Mouse (Mus musculus) heart, postnatal 25 days (tissue): ENCODE data around the gene Vav2. TPM values are rescaled to one million over a fixed set of nuclear protein-coding genes. Genes with fewer than 3 reads are reported as not detected.

Source experiments
- DNase-seq: peaks from one replicate; pipeline ENCODE4 v3.0.0; 2022; ENCODE audit warnings: low spot score
- intact Hi-C: fragments of 180-260 bp; cut with DNase I; formaldehyde crosslinking; loops from one replicate; pipeline ENCODE4 v1.15.1; 2025
- total RNA-seq, 2 experiments: library from RNA; stranded (reverse); gene quantifications; 2 replicates each; pipeline ENCODE4 v1.2.3; 2021

The Vav2 gene
- total RNA-seq, 2 experiments from 2014 or later = 12.7 to 13.6 TPM

GRCm38 (mm10) chr2:27412245-27412800, 14.5 kb downstream of the Vav2 start:
- intact Hi-C loops = no loop called here
- no peak for DNase-seq

GRCm38 (mm10) chr2:27411688-27412174, 15.1 kb downstream of the Vav2 start:
- no peak for DNase-seq
- intact Hi-C loops = no loop called here

GRCm38 (mm10) chr2:27410518-27411140, 16.2 kb downstream of the Vav2 start:
- intact Hi-C loops = no loop called here

GRCm38 (mm10) chr2:27408194-27408593, 18.6 kb downstream of the Vav2 start:
- intact Hi-C loops = no loop called here
- no peak for DNase-seq

More at GRCm38 (mm10) chr2:27410518-27411140, 16.2 kb downstream of the Vav2 start:
- no peak for DNase-seq

- no peak for DNase-seq
- intact Hi-C loops = no loop called here
Observed at GRCm38 (mm10) chr2:27406928-27407327, 19.9 kb downstream of the Vav2 start.

GRCm38 (mm10) chr2:27405094-27405884, 21.5 kb downstream of the Vav2 start:
- DNase-seq = no peak
- intact Hi-C loops = no loop called here

GRCm38 (mm10) chr2:27404375-27405093, 22.3 kb downstream of the Vav2 start:
- no peak for DNase-seq
- intact Hi-C loops = no loop called here

- intact Hi-C loops = no loop called here
- DNase-seq = no peak
Observed at GRCm38 (mm10) chr2:27401544-27401943, 25.3 kb downstream of the Vav2 start.

GRCm38 (mm10) chr2:27400083-27400482, 26.8 kb downstream of the Vav2 start:
- no peak for DNase-seq
- intact Hi-C loops = no loop called here

GRCm38 (mm10) chr2:27396656-27397440, 30.0 kb downstream of the Vav2 start:
- intact Hi-C loops = no loop called here
- DNase-seq = no peak

- DNase-seq = no peak
- intact Hi-C loops = no loop called here
Observed at GRCm38 (mm10) chr2:27394158-27394832, 32.5 kb downstream of the Vav2 start.

- intact Hi-C loops = no loop called here
Observed at GRCm38 (mm10) chr2:27392278-27392677, 34.6 kb downstream of the Vav2 start.

GRCm38 (mm10) chr2:27390775-27391174, 36.1 kb downstream of the Vav2 start:
- no peak for DNase-seq
- intact Hi-C loops = no loop called here

More at GRCm38 (mm10) chr2:27392278-27392677, 34.6 kb downstream of the Vav2 start:
- DNase-seq = peak; percentile 50

- intact Hi-C loops = no loop called here
- no peak for DNase-seq
Observed at GRCm38 (mm10) chr2:27390325-27390724, 36.5 kb downstream of the Vav2 start.

GRCm38 (mm10) chr2:27389272-27390162, 37.3 kb downstream of the Vav2 start:
- no peak for DNase-seq
- intact Hi-C loops = no loop called here

GRCm38 (mm10) chr2:27387209-27387608, 39.6 kb downstream of the Vav2 start:
- intact Hi-C loops = no loop called here
- DNase-seq = no peak

- DNase-seq = peak; percentile 57
- intact Hi-C loops = no loop called here
Observed at GRCm38 (mm10) chr2:27381698-27382097, 45.1 kb downstream of the Vav2 start.

- DNase-seq = no peak
- intact Hi-C loops = no loop called here
Observed at GRCm38 (mm10) chr2:27381254-27381653, 45.6 kb downstream of the Vav2 start.
